Mouse (Mus musculus): ENCODE measurements at regions not wholly inside any gene's neighbourhood (a gene's known extent, or its start where the extent isn't known, plus 50 kb on each side); places are given as distances from the start of the nearest gene placed in this dataset.
A peak's percentile ranks its signal among the peaks of the same experiment; 100 is the strongest.

DNA sequence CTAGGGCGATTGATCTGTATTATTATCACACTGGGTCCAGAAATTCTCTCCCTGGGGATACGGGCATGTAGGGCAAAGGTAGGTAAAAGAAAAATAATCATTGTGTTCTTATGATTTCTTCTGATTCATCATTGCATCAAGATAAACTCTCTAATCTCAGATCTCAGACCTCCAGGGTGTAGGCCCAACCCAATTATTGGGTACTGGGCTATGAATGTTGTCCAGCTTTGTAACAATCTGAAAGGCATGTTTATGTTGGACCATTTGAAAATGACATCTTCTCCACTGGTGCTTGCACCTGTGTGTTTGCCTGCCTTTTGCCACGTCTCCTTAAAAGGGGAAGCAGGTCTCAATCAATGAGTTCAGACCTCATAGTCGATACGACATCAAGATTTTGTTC, 95.4 kb upstream of the Egr2 start:
- no peak for DNase-seq

DNA sequence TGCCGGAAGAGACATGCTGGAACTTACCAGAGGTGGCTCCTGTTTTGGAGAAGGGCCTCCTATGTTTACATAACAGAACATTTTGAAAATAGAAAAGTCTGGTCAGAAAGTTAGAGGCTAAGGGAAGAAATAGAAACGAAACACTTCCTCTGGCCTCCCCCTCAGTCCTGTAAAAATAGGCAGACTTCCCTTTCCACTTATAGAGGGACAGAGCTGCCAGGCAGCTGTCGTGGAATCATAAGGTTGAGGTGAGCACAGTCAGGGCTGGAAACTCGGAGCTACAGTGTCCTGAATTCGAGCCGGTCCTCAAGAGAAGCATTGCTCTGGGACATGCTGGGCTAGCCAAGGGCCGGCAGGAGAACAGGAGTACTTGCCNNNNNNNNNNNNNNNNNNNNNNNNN, 94.0 kb upstream of the Egr2 start:
- no peak for DNase-seq

GRCm38 (mm10) chr10:67448875-67449274, 86.4 kb upstream of the Egr2 start:
- DNase-seq, result no peak

GRCm38 (mm10) chr10:67454149-67454548, 81.1 kb upstream of the Egr2 start:
- DNase-seq, result no peak

DNA sequence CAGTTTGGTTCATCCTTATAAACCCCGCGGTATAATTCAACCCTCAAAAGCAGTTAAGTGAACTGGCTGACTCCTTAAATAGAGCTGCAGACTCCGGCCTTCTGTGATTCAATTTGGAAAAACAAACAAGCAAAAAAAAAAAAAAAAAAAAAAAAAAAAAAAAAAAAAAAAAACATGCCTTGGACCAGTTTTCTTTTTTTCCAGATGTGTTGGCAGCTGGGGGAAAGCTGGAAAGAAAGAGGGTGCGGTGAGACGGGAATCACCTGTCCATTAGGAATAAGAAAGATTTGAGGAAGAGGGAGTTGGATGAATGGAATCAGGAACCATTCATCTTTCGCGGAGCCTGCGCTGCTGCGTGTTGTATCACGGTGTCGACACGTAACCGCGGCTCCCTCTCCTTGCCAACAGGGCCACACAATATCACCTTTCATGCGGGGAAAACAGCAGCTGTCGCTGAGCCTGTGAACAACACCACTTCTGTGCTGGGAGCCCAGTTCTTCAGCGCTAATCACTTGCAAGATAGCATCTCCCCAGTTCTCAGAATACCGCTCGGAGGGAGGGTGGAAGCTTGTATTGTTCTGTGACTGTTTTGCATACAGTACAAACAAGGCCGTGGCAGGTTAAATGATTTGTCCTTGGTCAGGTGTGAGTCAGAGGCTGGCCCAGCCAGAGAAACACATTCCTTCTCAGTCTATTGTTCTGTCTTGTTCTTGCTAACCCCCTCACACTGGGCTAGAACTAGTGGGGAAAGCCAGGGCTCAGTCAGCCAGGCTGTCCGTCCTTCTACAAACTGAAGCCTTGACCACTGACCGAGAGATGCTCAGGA, 76.6 kb upstream of the Egr2 start:
- no peak for DNase-seq

DNA sequence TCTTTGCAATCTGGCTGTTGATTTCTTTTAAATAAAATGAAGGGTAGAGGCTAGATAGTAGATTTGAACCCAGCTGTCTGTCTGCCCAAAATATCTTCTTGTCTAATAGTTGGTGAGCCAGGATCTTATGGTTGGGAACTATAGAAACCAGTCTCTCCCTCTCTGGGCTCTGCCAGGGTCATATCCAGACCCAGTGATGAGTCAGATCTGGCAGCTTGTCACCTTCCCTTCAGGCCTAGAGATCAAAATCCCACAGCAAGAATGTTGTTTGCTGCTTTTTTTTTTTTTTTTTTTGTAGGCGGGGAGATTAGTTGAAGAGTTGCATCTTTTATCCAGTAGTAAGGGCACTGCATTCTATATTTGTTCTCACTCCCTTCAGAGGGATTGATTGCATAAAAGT, 74.0 kb upstream of the Egr2 start:
- no peak for DNase-seq

DNA sequence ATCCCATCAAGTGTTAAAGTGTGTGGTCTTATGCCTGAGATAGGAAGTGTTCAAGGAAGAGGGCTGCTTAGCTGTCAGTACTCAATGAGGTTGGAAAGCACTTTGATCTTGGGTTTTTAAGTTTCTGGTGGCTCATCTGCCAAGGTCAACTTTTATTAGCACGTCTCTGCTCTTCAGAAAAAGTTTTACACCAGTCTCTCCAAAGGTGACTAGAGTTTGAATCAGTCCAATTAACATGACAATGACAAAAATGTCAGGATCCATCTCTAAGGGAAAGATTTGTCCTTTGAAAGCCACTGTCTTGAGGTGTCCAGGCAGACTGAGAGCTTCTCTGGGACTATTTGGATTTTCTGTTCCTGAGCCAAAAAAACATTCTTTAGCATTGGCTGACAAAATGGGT, 73.4 kb upstream of the Egr2 start:
- no peak for DNase-seq

- no peak for DNase-seq
Observed at GRCm38 (mm10) chr10:67468724-67469123, 66.6 kb upstream of the Egr2 start.

- no peak for DNase-seq
Observed at GRCm38 (mm10) chr10:67473016-67473415, 62.3 kb upstream of the Egr2 start.

DNA sequence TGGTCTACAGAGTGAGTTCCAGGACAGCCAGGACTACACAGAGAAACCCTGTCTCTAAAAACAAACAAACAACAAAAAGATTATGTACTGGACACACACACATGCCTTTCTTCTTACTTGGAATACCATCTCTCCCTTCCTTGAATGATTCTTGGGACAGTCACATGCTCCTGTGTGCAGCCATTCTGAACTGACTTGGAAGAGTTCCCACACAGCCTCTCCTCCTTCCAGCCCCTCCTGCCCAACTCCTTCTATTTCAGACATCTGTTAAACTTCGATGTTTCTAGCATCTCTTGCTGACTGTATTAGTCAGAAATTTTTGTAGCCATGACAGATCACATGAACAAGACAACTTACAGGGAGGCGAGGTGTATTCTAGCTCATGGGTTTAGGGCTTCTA, 60.9 kb upstream of the Egr2 start:
- DNase-seq, result no peak

GRCm38 (mm10) chr10:67482268-67482667, 53.0 kb upstream of the Egr2 start:
- peak; percentile 21 to 31 for DNase-seq

- no peak for DNase-seq
Observed at GRCm38 (mm10) chr10:67483371-67483770, 51.9 kb upstream of the Egr2 start.

GRCm38 (mm10) chr10:67484091-67484745, 51.1 kb upstream of the Egr2 start:
- no peak for DNase-seq

Measured in cerebellum, adult 18-20 months (tissue).